Mouse (Mus musculus) brain, embryonic 14.5 days (tissue): ENCODE measurements around the gene Eml2. TPM values are rescaled to one million over a fixed set of nuclear protein-coding genes. Genes with fewer than 3 reads are reported as not detected.
"Not testable (repeated sequence)": the region's sequence is repeated elsewhere in the genome, so short reads cannot be mapped to it uniquely, and the experiment has no call there.

Source experiments
- DNase-seq: peaks from one replicate; pipeline ENCODE4 v3.0.0-alpha.2; 2011; ENCODE audit warnings: low read depth
- CTCF ChIP-seq: fragments of 200-500 bp; IDR thresholded peaks from 2 replicates; pipeline ENCODE4 v1.5.1; 2012; ENCODE audit warnings: inconsistent platforms, mild to moderate bottlenecking, moderate library complexity, borderline replicate concordance; ENCODE audit not compliant: insufficient read depth, insufficient read length; ENCODE audit errors: extremely low read depth
- POLR2A ChIP-seq: fragments of 200-500 bp; IDR thresholded peaks from 2 replicates; pipeline ENCODE4 v1.6.1; 2012; ENCODE audit warnings: mild to moderate bottlenecking, inconsistent platforms, borderline replicate concordance; ENCODE audit not compliant: poor library complexity, insufficient read depth, insufficient read length, severe bottlenecking; ENCODE audit errors: extremely low read depth
- polyA plus RNA-seq: library from polyadenylated mRNA; depleted of rRNA; stranded (reverse); fragments of >200 nt; gene quantifications from 2 replicates; pipeline ENCODE4 v1.2.3, GENCODE M21; 2012

The Eml2 gene
- polyA plus RNA-seq, 1 experiment: 42.4 TPM

DNA sequence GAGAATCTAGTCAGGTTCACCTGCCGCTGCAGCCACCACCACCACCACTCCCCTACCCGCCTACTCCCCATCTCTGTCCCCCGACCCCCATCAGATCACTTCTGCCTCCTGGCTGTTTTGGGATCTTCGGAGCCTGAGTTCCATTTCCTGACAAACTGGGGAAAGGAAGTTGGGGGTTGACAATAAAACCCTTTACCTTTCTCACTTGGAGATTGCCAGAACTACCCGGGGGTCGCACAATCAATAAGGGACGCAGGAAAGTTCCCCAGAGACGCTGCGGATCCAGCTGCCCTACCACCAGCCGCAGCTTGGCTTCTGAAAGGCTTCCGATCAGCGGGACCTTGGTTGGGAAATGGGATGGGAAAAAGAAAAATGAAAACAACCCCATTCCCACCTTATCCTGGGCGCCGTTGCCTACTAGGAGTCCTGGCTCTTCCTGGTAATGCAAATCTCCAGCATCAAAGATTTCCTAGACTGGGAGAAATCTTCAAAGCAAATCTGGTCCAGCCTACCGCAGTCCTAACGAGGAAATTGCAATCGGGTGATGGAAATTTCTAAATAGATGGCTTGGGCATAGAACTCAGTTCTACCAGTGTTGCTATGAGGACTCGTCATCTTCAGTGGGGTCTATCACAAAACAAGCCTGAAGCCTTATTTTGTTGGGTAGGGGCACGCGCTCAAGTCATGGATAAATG is 27.9 kb upstream of the Eml2 start:
- DNase-seq: no peak
- TF ChIP-seq CTCF (no peak), POLR2A (no peak)

DNA sequence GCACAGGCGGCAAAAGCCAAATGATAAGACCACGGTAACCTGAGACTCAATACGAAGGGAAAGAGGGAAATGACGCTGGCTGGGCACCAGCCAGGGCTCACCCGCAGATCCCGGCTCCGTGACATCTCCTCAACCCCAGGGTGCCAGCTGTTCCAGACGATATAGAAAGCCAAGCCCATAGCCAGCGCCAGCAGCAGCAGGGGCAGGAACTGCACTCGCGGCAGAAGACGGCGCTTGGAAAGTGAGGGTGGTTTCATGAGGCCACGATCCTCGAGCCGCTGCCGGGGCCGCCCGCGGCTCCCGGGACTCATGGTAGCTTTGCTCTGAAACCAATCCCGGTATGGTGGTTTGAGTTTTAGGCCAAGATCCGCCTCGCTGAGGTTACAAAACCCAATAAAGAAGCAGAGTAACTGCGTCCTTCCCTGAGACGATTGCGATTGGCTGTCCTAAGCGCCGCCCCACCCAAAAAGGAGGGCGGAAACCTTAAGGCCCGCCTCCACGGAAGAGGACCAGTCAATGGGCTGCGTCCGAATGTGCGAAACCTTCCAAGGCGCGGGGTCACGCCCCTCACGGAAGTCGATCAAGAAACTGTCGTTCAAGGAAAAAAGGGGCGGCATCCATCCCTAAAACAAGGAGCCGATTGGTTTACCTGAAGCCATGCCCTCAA is 27.2 kb upstream of the Eml2 start, which contains the start of gene Qpctl:
Gene Qpctl (minus strand): TSS at position 417 of the 667 bp plus-strand sequence.
- peak; percentile 100 for DNase-seq
- no peak for TF ChIP-seq CTCF
- peak; percentile 31; the same call in 1 of the 2 replicates for TF ChIP-seq POLR2A

DNA sequence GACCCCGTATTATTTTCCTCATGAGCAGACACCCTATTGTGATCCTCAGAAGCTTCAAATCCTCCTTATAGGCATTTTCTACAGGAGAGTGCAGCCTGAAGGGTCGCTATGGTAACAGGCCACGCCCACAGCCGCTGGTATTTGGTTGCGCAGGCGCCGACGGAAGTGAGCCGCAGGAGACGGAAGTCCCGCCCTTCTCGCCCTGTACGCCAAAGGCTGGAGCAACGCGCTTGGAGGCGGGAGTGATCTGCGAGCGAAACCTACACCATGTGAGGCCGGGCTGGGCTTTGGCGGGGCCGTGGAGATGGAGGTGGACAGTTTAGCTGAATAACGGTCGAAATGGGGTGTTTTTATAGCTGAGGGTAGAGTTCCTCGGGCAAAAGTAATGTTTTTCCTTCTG is 26.6 kb upstream of the Eml2 start, which contains the start of gene Snrpd2:
Gene Snrpd2 (plus strand): TSS at position 97 of the 400 bp plus-strand sequence.
- DNase-seq: peak; percentile 98
- TF ChIP-seq CTCF (no peak), POLR2A (peak; percentile 37; the same call in 1 of the 2 replicates)

DNA sequence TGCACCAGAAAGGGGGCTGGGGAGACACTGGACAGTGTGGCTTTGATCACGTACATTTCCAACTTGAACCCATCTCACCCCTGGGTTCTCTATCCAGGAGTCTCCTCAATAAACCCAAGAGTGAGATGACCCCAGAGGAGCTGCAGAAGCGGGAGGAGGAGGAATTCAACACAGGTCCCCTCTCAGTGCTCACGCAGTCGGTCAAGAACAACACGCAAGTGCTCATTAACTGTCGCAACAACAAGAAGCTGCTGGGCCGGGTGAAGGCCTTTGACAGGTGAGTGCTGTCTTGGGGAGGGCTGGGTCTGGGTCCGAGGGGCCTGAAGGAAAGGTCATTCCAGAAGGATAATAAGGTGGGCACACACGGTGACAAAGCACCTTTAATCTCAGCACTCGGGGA is 25.1 kb upstream of the Eml2 start:
- DNase-seq: not testable (repeated sequence)

DNA sequence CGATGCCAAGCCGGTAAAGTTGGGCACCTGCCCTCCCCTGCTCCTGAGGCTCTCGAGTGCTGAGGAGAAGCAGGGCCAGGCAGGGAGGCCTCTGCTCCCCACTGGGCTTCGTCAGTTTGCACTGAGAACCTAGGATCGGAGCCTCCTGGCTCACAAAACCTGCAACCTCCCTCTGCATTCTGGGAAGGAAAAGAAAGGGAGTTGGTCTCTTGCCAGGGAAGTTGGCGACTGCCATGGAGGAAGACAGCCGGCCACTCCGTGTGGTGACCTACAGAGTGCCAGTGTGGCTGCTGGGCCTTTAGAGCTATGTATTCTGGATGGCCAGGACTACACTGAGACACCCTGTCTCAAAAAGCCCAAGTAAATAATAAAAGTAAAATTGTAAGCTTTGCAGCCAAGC is 21.4 kb upstream of the Eml2 start:
- DNase-seq: no peak
- TF ChIP-seq CTCF: no peak
- TF ChIP-seq POLR2A: no peak

DNA sequence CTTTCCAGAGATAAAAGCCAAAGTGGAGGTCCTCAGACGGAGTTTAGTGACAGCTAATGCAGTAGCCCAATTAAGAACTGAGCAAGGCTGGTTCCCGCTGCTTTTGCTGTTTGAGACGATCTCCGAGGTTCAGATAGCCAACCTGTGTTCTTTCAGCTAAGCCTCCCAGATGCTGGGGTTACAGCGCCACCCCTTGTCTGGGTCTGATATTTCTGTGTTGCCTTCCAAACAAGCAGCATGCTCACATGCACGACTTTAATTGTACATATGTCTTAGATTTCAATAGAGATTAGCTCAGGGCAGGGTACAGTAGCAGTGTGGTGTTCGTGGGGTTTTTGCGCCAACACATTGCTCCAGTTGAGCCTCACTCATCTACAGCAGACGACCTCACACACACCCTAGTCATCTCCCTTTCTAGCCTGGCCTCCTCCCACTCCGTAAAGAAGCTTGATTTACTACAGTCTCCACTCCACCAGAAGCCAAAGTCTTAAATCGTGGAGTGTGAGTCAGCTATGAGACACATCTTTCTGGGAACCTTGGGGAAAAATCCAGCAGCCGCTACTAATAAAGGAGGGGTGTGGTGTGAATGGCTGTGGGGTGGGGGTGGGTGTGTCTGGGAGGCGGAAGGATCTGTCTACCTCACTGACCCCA is 20.3 kb upstream of the Eml2 start:
- DNase-seq: no peak
- TF ChIP-seq CTCF (peak; percentile 27; the same call in 1 of the 2 replicates), POLR2A (no peak)

DNA sequence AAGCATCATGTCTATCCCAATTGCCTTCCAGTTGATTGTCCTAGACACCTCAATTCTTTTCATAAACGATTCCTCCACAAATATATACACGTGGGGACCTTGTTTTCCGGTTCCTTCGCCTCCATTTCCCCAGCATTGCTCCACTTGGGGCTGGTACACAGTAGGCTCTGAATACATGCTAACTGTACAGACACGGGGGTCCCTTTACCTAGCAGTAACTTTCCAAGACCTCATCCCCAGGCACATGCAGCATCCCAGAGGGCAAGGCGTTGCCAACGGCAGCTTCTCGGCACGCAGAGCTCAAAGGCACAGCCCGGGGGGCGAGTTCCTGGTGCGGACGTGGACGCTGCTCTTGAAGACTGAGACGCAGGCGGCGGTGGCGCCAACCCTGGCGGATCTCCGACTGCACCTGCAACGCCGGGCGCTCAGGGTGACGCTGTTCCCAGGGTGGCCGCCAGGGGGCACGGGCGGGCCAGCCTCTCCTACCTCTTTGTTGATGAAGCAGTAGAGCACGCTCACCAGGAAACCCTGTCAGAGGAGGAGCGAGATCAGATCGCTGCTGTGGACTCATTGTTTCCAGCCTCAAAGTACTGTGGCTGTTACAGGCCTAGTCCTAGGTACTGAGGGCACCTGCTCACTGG is 18.9 kb upstream of the Eml2 start:
- peak; percentile 93 for DNase-seq
- TF ChIP-seq CTCF (peak; percentile 96), POLR2A (peak; percentile 38; the same call in 1 of the 2 replicates)

DNA sequence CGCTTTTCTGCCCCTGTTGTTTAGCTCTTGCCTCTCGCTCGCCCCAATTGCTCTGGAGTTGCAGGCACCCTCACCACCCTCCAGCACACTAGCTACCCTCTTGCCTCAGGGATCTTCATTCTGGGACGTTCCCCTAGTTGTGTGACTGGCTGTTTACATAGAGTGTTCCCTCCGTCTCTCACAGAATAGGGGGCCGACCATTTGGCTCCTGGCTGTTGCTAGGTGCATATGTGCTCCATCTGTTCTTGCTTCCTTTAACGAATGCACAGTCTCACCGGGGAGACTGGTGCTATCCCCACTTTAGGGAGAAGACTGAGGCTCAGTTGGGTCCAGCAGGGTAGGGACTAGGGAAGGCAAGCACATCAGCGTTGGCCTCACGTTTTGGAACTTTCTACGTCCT is 17.6 kb upstream of the Eml2 start:
- TF ChIP-seq POLR2A (no peak), CTCF (no peak)
- DNase-seq: peak; percentile 69

DNA sequence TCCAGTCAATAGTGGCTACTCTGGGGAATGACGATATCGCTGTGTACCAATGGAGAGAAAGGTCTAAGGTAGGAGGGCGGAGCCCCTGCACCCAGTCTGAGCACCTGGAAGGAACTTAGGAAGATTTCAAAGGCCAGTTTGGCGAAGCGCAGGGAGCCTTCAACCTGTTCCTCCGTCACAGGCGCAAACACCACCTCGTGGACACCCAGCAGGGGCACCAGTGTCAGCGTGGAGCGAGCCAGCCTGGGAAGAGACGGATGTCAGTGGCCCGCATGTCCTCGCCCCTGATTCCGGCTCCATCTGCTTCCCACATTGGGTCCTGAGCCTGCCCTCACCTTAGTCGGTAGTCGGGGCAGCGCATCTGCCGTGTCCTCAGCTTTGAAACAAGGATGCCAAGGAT is 16.8 kb upstream of the Eml2 start:
- TF ChIP-seq POLR2A (no peak), CTCF (no peak)
- DNase-seq: no peak

DNA sequence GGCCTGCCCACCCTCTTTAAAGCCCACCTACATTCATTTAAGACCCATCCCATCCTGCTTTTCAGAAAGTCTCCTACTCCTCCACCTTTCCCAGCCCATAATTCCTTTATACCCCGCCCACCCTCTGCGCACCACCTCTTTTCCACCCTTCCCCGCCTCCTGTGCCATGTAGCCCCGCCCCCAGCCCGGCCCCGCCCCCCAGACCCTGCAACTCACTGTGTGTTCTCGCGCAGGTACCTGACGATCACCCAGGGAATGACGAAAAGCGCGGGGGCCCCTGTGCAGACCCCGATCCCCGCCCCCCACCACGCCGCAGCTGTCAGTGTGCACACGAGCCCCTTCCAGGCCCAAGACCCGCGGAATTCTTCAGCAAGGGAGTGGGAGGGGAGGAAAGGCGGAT is 16.1 kb upstream of the Eml2 start:
- TF ChIP-seq CTCF (no peak), POLR2A (no peak)
- peak; percentile 55 for DNase-seq

DNA sequence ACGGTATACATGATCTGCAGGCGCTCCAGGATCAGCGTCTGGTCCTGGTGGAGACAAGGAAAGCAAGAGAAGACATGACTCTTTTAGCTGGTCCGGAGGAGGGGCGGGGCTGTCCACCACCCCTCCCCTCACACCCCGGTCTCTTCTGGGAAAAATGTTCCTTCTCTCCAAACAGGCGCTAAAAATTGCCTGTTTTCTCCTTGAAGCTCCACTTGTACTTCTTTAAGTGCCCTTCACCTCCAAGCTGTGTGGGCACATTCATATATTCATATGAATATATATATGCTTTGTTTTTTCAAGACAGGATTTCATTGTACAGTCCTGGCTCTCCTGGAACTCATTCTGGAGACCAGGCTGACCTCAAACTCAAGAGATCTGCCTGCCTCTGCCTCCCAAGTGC is 13.3 kb upstream of the Eml2 start:
- no peak for TF ChIP-seq POLR2A
- no peak for TF ChIP-seq CTCF
- no peak for DNase-seq
